Mouse (Mus musculus): ENCODE measurements around the gene 2610528A11Rik. TPM values are rescaled to one million over a fixed set of nuclear protein-coding genes. Genes with fewer than 3 reads are reported as not detected.
"Not testable (repeated sequence)": the region's sequence is repeated elsewhere in the genome, so short reads cannot be mapped to it uniquely, and the experiment has no call there.

The 2610528A11Rik gene
- under 1 TPM in 3 of 4 experiments, not detected in 1; 0.50 to 0.91 (median 0.55) TPM for total RNA-seq (2022)

DNA sequence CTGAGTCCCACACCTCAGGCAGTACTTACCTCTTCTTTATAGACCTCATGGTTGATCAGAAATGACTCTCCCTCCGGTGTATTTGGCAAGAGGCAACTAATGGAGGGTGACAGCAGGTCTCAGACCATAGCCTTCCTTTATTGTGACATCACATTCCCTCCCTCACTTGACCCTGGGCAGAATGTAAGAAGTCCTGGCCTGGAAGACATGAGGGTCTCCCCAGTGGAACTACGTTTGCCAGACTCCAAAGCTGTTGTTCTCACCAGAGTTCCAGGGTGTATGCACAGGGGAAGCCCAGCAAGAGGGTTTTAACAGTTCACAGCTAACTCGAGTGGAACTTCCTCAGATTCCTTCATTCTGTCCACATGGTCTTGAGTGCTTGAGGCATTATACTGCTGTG lies at the start of gene 2610528A11Rik:
Gene 2610528A11Rik, minus strand, starts transcription at position 101 of the 400 bp plus-strand sequence.
- no peak for DNase-seq (ENCODE audit: low spot score in 2 of 2)

GRCm38 (mm10) chr14:37163277-37163956 lies 49.6 kb upstream of the 2610528A11Rik start:
- DNase-seq (ENCODE audit: low spot score in 2 of 2), result no peak

GRCm38 (mm10) chr14:37154391-37154790 lies 40.6 kb upstream of the 2610528A11Rik start:
- DNase-seq (ENCODE audit: low spot score in 2 of 2), result no peak

DNA sequence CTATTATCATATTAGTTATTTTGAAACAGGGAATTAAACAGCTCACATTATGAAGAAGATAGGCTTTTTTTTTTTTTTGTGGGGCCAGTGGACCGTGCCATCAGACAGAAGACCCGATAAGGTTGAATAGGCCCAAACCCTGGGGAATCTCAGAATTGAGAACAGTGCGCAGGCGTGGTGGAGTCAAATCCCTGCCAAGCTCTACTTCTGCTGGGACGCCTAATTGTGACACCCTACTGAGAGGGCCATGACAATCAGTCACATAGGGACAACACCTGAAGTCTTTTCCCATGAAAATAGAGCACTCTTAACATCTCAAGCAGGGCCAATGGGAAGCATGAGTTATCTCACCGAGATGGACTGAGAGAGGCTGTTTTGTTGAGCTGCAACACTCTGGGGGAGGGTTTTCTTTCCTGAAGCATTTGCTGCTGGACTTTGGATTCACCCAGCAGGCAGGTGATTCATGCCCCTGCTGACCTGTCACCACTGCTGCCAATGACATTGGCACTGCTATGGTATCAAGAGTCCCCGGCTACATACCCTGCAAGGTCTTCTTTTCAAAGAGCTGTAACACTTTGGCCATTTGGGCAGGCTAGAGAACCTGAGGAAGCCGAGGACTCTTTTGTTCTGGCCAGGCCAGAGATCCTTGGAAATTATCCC lies 25.4 kb upstream of the 2610528A11Rik start:
- no peak for DNase-seq (ENCODE audit: low spot score in 2 of 2)

DNA sequence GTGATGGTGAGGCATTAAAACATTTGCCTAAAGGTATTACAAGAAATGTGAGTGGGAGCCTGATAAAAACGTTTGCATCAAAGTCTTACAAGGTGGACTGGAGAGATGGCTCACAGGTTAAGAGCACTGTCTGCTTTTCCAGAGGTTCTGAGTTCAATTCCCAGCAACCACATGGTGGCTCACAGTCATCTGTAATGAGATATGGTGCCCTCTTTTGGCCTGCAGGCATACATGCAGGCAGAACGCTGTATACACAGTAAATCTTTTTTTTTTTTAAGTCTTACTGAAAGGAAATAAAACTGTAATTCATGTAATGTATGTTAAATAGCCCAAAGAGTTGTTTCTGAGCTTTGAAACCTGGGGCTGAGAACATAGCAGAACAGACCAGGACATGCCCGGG lies 23.8 kb upstream of the 2610528A11Rik start:
- not testable (repeated sequence) for DNase-seq (ENCODE audit: low spot score in 2 of 2)

- no peak for DNase-seq (ENCODE audit: low spot score in 2 of 2)
Measured at GRCm38 (mm10) chr14:37136110-37136509, 22.3 kb upstream of the 2610528A11Rik start.

DNA sequence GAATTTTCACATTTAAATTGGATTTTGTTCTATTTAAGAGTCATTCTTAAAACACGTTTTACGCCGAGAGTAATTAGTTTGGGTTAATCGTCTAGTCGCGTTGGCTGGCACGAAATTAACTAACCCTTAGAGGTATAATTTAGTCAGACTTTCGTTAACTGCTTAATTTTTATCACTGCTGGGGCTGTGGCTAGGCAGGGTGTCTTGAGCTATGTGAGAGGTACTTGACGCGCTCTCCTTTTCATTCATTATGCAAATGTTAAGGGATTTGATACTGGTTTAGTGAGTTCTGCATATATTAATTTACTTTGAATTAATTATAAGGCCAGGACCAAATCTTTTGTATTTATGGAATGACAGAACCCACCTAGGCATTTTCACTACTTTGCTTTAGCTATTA lies 21.8 kb upstream of the 2610528A11Rik start:
- DNase-seq (ENCODE audit: low spot score in 2 of 2), result no peak

DNA sequence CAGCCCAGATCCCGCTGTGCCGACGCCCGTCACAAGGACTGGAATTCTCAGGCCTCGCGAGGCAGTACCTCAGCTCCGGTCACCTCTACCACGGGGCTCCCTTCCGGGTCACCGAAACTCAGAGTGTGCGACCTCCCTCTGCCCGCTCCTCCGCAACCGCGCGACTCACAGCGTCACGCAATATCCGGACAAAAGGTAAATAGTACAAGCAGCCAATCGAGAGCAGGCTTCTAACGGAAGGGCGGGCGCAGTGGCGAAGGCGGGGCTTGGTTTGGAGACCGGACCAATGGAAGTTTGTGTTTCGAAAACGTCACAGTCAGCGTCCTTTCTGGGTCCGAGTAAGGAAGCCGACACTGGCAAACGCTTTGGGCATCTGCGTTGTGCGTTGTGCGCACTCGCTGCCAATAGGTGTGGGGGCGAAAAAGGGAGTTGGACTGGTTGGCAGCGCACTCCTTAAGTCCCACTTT lies 21.3 kb upstream of the 2610528A11Rik start, which contains the start of gene Ghitm:
Gene Ghitm, minus strand, starts transcription at position 146 of the 467 bp plus-strand sequence.
- DNase-seq (ENCODE audit: low spot score in 2 of 2), result peak; percentile 97 to 99

DNA sequence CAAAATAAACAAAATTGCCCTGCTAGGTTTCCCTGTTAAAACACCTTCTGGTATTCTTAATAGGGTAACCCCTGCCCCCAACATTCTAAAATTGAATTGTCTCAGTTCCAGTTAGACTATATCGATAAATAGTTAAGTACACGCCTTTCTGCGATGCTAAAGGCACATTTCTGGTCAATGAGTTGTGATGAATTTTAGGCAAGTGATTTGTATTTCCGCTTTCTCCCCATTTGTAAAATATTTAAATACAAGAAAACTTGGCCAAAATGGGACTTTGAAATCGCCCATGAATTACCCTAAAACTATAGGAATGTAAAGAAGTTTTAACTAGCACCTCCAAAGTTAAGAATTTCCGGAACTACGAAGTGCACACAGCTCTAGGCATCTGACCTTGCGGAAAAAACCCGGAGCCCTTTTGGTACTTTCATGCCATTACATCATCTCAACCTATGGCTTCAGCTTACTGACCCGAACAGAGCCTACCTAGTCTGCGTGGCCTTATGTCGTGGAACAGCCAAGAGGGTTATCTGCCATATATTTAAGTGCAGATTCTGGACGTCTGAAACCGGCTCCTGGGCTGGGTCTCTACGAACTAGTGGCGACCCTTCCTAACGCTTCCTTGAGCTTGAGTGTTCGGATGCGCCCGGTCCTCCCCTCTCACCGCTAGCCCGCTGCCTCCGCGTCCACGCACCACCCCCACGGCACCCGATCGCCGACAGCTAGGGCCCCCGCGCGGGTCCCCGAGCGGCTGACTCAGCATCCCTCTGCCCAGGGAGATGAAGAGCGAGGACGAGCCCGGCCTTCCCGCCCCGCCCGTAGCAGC lies 20.7 kb upstream of the 2610528A11Rik start:
- DNase-seq (ENCODE audit: low spot score in 2 of 2), result peak in 1 of 2 experiments; percentile 27

DNA sequence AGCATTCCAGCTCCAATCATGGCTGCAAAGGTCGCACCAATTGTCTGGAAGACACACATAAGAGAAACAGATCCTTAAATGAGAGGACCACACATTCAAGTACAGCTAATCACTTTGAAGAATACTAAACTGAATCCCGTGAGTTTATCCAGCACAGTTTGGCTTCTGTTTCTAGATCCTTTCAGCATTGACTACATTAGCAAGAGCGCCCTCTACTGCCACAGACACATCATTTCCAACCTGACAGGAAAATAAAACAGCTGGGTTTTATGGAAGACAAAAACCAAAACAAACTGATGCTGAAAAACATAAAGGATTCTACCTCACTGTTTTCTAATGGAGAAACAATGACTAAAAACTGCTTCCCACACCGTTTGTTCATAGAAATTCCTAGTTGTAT lies 13.8 kb upstream of the 2610528A11Rik start:
- no peak for DNase-seq (ENCODE audit: low spot score in 2 of 2)

DNA sequence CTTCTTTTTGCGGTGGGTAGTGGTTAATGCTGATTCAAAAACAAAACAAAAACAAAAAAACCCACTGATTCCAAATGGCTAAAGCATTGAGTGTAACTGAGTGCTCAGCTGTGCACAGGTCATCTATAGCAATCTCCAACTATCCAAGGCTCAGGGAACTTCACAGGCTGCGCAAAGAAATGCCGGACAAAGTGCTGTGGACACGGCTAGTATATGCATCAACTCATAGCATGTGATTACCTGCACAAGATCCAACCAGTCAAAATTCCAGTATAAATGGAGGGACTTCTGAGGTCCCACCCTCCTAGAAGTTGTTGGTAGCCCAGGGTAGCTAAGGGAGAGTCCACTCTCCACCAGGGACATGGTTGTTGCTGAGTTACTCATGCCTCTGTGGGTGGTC lies 5.4 kb upstream of the 2610528A11Rik start:
- no peak for DNase-seq (ENCODE audit: low spot score in 2 of 2)

DNA sequence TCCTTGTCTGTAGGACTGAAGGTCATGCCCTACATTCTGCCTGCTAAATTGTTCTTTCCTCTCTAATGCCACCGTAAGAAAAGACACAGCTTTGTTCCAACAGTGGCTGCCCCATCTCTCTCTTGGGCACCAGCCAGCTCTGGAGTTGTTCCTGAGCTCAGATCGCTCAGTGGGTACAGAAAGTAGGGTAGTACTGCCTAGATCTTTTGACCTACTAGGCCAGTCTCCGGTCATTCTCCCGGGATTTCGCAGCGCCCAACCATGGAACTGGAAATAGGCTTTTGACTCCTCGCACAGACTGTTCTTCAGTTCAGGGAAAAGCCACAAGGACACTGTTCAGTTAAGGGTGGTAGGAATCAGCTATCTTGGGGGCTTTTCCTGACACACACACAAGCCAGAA lies 891 bp downstream of the 2610528A11Rik start:
- DNase-seq (ENCODE audit: low spot score in 2 of 2), result no peak

GRCm38 (mm10) chr14:37111371-37111770 lies 2.5 kb downstream of the 2610528A11Rik start:
- DNase-seq (ENCODE audit: low spot score in 2 of 2), result no peak

DNA sequence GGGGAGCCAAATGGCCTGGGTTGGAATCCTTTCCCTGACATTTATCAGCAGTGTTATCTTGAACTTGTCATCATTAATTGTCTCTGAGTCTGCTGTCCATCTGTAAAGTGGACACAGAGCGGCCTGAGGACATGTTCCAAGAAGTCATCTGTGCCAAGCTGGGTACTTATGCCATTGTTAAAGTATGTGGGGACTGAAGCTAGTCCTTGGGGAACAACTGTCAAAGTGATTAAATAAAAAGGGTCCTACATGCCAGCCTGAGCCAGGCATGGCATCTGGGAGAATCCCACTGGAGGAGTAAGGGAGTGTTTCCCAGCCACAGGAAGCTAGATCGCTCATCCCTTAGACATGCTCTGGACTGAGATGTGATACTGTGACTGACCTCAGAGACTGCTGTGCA lies 3.4 kb downstream of the 2610528A11Rik start:
- DNase-seq (ENCODE audit: low spot score in 2 of 2), result no peak

DNA sequence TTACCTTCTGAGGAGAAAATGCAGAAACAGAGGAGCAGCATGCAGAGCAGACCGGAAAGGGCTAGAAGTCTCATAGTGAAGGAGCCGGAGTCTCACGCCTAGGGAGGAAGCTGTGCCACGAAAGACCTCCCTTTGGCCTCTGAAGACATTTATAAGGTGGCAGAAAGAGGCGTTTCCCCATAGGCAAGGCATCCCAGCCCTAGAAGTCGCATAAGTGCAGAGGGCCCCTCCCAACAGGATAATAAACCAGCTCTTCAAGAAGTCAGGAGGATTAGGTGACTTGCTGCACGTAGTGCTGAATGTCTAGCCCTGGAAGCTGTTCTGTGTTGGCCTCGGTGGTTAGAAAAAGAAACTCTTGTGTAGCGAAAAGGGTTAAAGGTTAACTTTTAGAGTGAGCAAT lies 3.8 kb downstream of the 2610528A11Rik start:
- no peak for DNase-seq (ENCODE audit: low spot score in 2 of 2)

- no peak for DNase-seq (ENCODE audit: low spot score in 2 of 2)
Measured at GRCm38 (mm10) chr14:37109460-37109859, 4.4 kb downstream of the 2610528A11Rik start.

- DNase-seq (ENCODE audit: low spot score in 2 of 2), result peak in 1 of 2 experiments; percentile 37
Measured at GRCm38 (mm10) chr14:37105846-37106245, 8.0 kb downstream of the 2610528A11Rik start.

GRCm38 (mm10) chr14:37104747-37105146 lies 9.1 kb downstream of the 2610528A11Rik start:
- no peak for DNase-seq (ENCODE audit: low spot score in 2 of 2)

DNA sequence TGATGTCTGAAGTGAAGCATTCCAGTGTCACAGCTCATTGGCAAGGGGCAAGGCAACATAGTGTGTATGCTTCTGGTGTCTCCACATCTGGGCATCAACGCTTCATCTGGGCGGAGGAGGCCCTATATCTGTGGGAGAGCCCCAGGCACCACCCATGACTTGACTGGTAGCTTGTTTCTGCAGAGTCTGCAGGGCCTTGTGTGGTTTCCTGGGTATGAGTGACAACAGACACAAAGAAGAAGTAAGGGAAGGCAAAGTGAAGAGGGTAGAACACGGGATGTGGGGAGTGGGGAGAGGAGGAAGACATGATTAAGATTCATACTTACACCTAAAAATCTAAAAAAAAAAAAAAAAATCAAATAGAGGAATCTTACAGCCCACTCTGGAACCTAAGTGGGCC lies 11.3 kb downstream of the 2610528A11Rik start:
- DNase-seq (ENCODE audit: low spot score in 2 of 2), result no peak

- DNase-seq (ENCODE audit: low spot score in 2 of 2), result no peak
Measured at GRCm38 (mm10) chr14:37101531-37101930, 12.3 kb downstream of the 2610528A11Rik start.

DNA sequence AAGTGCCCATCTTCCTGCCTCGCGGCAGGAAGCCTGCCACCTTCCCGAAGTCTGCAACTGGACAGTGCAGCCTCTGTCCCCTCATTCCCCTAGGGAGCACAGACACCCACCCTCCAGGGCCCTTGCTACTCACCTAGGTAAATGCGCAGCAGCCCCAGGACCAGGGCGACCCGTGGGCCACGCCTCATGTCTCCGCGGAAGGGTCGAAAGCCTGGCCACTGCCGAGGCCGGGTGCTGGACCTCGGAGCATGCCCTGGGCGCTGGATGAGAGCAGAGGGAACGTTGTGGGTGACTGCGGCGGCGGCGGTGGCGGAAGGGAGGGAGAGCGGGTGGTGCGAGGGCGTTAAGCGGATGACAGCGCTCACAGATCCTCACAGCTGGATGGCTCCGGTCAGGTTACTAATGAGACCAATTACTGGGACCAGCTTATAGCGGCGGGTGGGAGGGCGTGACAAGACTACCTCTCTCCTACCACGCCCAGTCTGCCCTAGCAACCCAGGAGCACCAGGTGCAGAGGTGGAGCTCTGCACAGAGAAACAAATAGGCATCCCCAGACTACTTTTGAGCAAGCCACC lies 15.8 kb downstream of the 2610528A11Rik start, which contains the start of gene Cdhr1:
Gene Cdhr1, minus strand, starts transcription at position 392 of the 575 bp plus-strand sequence.
- peak in 1 of 2 experiments; percentile 13 for DNase-seq (ENCODE audit: low spot score in 2 of 2)
